In genomic region chr15:8709578-8709977, GRCm38 (mm10) we compare ENCODE assay signal across 8 mouse cellular contexts. TPM values are rescaled to one million over a fixed set of nuclear protein-coding genes. Genes with fewer than 3 reads are reported as not detected.
A peak's percentile ranks its signal among the peaks of the same experiment; 100 is the strongest.
DNase-seq lines count a peak whose midpoint lies in the region; ATAC-seq and TF ChIP-seq lines count a peak whose summit lies in the region.

No protein-coding gene starts in this region.

- peak; percentile 17 for DNase-seq in cerebellum, adult 11 months
- peak; percentile 62 for DNase-seq in embryonic facial prominence, embryonic 11.5 days (ENCODE audit: low spot score)
- DNase-seq in midbrain, embryonic 11.5 days (ENCODE audit: low spot score, missing footprints), result no peak
- DNase-seq in frontal cortex, postnatal 25 days (ENCODE audit: low spot score in 2 of 2), result no peak
- DNase-seq in spleen, postnatal 4 days (ENCODE audit: low spot score in 2 of 2), result no peak

- peaks cover 51% of the 10 kb centered on the region for H3K4me1 ChIP-seq in E14TG2a.4 (replicated peaks; ENCODE audit: low read depth, low read length)
- H3K4me1 ChIP-seq in embryonic facial prominence, embryonic 11.5 days (ENCODE audit: control insufficient read depth, insufficient read depth, low read length), result no peaks in the 10 kb centered on the region
- H3K4me1 ChIP-seq in hindbrain, embryonic 15.5 days (replicated peaks), result peaks cover 15% of the 10 kb centered on the region
- H3K4me1 ChIP-seq in midbrain, embryonic 11.5 days (ENCODE audit: control insufficient read depth, insufficient read depth, low read length), result no peaks in the 10 kb centered on the region; the same call in 1 of the 2 replicates

- no peak overlapping the region for H3K27ac ChIP-seq in embryonic facial prominence, embryonic 11.5 days (replicated peaks; ENCODE audit: low read depth, low read length)
- H3K27ac ChIP-seq in hindbrain, embryonic 15.5 days (replicated peaks), result peak overlapping the region; percentile 63
- H3K27ac ChIP-seq in midbrain, embryonic 11.5 days (ENCODE audit: low read depth, low read length), result no peak overlapping the region

- peak overlapping the region; percentile 84 for H3K4me3 ChIP-seq in E14TG2a.4 (replicated peaks; ENCODE audit: low read length)
- peak overlapping the region; percentile 54 for H3K4me3 ChIP-seq in embryonic facial prominence, embryonic 11.5 days (ENCODE audit: low read depth, low read length)
- peak overlapping the region; percentile 70 for H3K4me3 ChIP-seq in hindbrain, embryonic 15.5 days
- peak overlapping the region; percentile 60 for H3K4me3 ChIP-seq in midbrain, embryonic 11.5 days (ENCODE audit: low read depth, low read length)

- peaks cover 13% of the 10 kb centered on the region for H3K27me3 ChIP-seq in E14TG2a.4 (ENCODE audit: insufficient read depth, low read length)
- H3K27me3 ChIP-seq in embryonic facial prominence, embryonic 11.5 days (ENCODE audit: control insufficient read depth, insufficient read depth, low read length), result no peaks in the 10 kb centered on the region
- H3K27me3 ChIP-seq in hindbrain, embryonic 15.5 days, result 0 out of 2 replicates have a peak, but pooled peaks cover 7% of the 10 kb centered on the region
- H3K27me3 ChIP-seq in midbrain, embryonic 11.5 days (ENCODE audit: control insufficient read depth, insufficient read depth, low read length), result peaks cover 3% of the 10 kb centered on the region; the same call in 1 of the 2 replicates

- peaks cover 24% of the 10 kb centered on the region for H3K36me3 ChIP-seq in E14TG2a.4 (ENCODE audit: insufficient read depth, low read length)
- no peaks in the 10 kb centered on the region for H3K36me3 ChIP-seq in embryonic facial prominence, embryonic 11.5 days (replicated peaks; ENCODE audit: control insufficient read depth, insufficient read depth, low read depth, low read length)
- no peaks in the 10 kb centered on the region for H3K36me3 ChIP-seq in hindbrain, embryonic 15.5 days
- no peaks in the 10 kb centered on the region for H3K36me3 ChIP-seq in midbrain, embryonic 11.5 days (ENCODE audit: control insufficient read depth, insufficient read depth, low read length)

- WGBS in embryonic facial prominence, embryonic 11.5 days, result 2% methylated on average over 11 of the region's 11 CpGs
- 2% methylated on average over 11 of the region's 11 CpGs for WGBS in hindbrain, embryonic 15.5 days
- 3% methylated on average over 11 of the region's 11 CpGs for WGBS in midbrain, embryonic 11.5 days

- peak overlapping the region; percentile 6; the same call in 1 of the 2 replicates for H3K9ac ChIP-seq in embryonic facial prominence, embryonic 11.5 days (replicated peaks; ENCODE audit: low read length)
- peak overlapping the region; percentile 65 for H3K9ac ChIP-seq in hindbrain, embryonic 15.5 days
- peak overlapping the region; percentile 28; the same call in 1 of the 2 replicates for H3K9ac ChIP-seq in midbrain, embryonic 11.5 days (ENCODE audit: low read length)

- H3K9me3 ChIP-seq in E14TG2a.4 (ENCODE audit: low read length), result no peaks in the 10 kb centered on the region
- H3K9me3 ChIP-seq in embryonic facial prominence, embryonic 11.5 days (replicated peaks; ENCODE audit: control insufficient read depth, low read length), result no peaks in the 10 kb centered on the region
- no peaks in the 10 kb centered on the region for H3K9me3 ChIP-seq in hindbrain, embryonic 15.5 days
- no peaks in the 10 kb centered on the region for H3K9me3 ChIP-seq in midbrain, embryonic 11.5 days (ENCODE audit: control insufficient read depth, low read length)

- ATAC-seq in cerebellum, adult (ENCODE audit: insufficient number of reproducible peaks, low FRiP score, low TSS enrichment), result no peak
- ATAC-seq in embryonic facial prominence, embryonic 11.5 days (replicated peaks; ENCODE audit: insufficient number of reproducible peaks, low FRiP score, low TSS enrichment, low read depth), result no peak
- no peak for ATAC-seq in hindbrain, embryonic 15.5 days (ENCODE audit: low FRiP score, low read depth)
- ATAC-seq in midbrain, embryonic 11.5 days (ENCODE audit: low FRiP score), result peak; percentile 56; the same call in 1 of the 2 replicates

- no peak for TF ChIP-seq CTCF in E14TG2a.4 (conservative IDR thresholded peaks at IDR 0.05; ENCODE audit: low read length)

- peak overlapping the region; percentile 55 for H3K4me2 ChIP-seq in embryonic facial prominence, embryonic 11.5 days (ENCODE audit: low read depth, low read length)
- H3K4me2 ChIP-seq in hindbrain, embryonic 15.5 days, result peak overlapping the region; percentile 97
- peak overlapping the region; percentile 94 for H3K4me2 ChIP-seq in midbrain, embryonic 11.5 days

RNA-seq across cellular contexts. Expression of gene Slc1a3, which starts 1.0 kb away (rescaled TPM):
- polyA plus RNA-seq in embryonic facial prominence, embryonic 11.5 days (2014; fragmentation: Nextera tagmentation; extraction: Ambion mirVana), result 29.1 and 33.8 TPM in 2 replicates
- 198 and 227 TPM in 2 replicates for polyA plus RNA-seq in hindbrain, embryonic 15.5 days (2015; fragmentation: Nextera tagmentation; extraction: Ambion mirVana)
- 33.5 and 39.5 TPM in 2 replicates for polyA plus RNA-seq in midbrain, embryonic 11.5 days (2014; fragmentation: Nextera tagmentation; extraction: Ambion mirVana)

Comparison
In these comparisons a context has a peak if more than half of its experiments do, and no peak if none do; other contexts are left out.
1. DNase-seq: peak in cerebellum, adult 11 months (single experiment) and embryonic facial prominence, embryonic 11.5 days (single experiment); none in midbrain, embryonic 11.5 days (single experiment), frontal cortex, postnatal 25 days (0 of 2) and spleen, postnatal 4 days (0 of 2).
2. H3K9ac ChIP-seq: peak in every context shown above with its lines; median percentile 65 in hindbrain, embryonic 15.5 days; 28 in midbrain, embryonic 11.5 days; 6 in embryonic facial prominence, embryonic 11.5 days.
3. Peak in every context shown above with its lines, with median percentiles within 50 percentile points of each other: H3K4me3 ChIP-seq and H3K4me2 ChIP-seq.